Mouse (Mus musculus) C2C12 (cell line): ENCODE measurements around the gene Adra2b.

Source experiments
- CTCF ChIP-seq: IDR thresholded peaks from one replicate; pipeline ENCODE4 v1.5.1; 2011; ENCODE audit not compliant: control insufficient read depth, insufficient read depth, insufficient read length
- FOSL1 ChIP-seq: IDR thresholded peaks from one replicate; pipeline ENCODE4 v1.8.0; 2011; ENCODE audit warnings: mild to moderate bottlenecking, low read length; ENCODE audit not compliant: poor library complexity, insufficient read depth, severe bottlenecking
- MAX ChIP-seq: IDR thresholded peaks from one replicate; pipeline ENCODE4 v1.6.1; 2011; ENCODE audit warnings: mild to moderate bottlenecking, control low read depth
- MYOD1 ChIP-seq: IDR thresholded peaks from one replicate; pipeline ENCODE4 v1.6.1; 2011; ENCODE audit warnings: low read depth; ENCODE audit not compliant: control insufficient read depth, insufficient read length
- MYOG ChIP-seq: IDR thresholded peaks from one replicate; pipeline ENCODE4 v1.6.1; 2011; ENCODE audit not compliant: control insufficient read depth, insufficient read length; ENCODE audit errors: extremely low read depth
- USF1 ChIP-seq: IDR thresholded peaks from one replicate; pipeline ENCODE4 v1.6.1; 2011; ENCODE audit warnings: low read depth, mild to moderate bottlenecking, control low read depth, moderate library complexity

- TF ChIP-seq CTCF (no peak), MYOG (no peak), MYOD1 (no peak), USF1 (no peak), MAX (no peak), FOSL1 (no peak)
These were observed 53.7 kb downstream of the Adra2b start for GRCm38 (mm10) chr2:127416706-127417105.
